Mouse (Mus musculus) MEL (cell line): ENCODE measurements at regions not wholly inside any gene's neighbourhood (a gene's known extent, or its start where the extent isn't known, plus 50 kb on each side); places are given as distances from the start of the nearest gene placed in this dataset.

Source experiments
- BHLHE40 ChIP-seq: IDR thresholded peaks from 2 replicates; pipeline ENCODE4 v1.6.1; 2012; ENCODE audit warnings: low read depth, mild to moderate bottlenecking, inconsistent platforms, low read length, improper control_type of control experiment, borderline replicate concordance
- MXI1 ChIP-seq: IDR thresholded peaks from 2 replicates; pipeline ENCODE4 v1.6.1; 2011; ENCODE audit warnings: mild to moderate bottlenecking, low read depth, low read length, improper control_type of control experiment
- MYC ChIP-seq: IDR thresholded peaks from 2 replicates; pipeline ENCODE4 v1.6.1; 2011; ENCODE audit warnings: low read depth, mild to moderate bottlenecking, low read length, improper control_type of control experiment, moderate library complexity

DNA sequence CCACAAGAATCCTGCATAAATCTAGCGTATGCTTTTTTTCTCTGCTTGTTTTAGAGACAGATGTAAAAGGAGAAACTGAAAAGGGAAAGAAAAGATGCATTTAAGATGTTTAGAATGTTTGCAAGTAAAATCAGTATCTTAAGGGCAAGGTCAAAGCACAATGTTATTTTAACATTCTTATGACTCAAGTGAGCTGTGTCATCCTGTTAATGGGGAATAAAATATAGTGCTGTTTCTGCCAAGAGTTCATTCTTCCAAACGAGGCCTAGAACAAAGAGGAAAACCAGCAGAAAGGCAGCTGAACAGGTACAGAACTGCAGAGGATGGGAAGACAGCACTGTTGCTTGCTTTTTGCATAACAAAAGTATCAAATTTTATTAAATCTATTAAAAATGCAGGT is 156.7 kb upstream of the Tmtc1 start:
- TF ChIP-seq MYC = no peak
- TF ChIP-seq BHLHE40 = no peak
- no peak for TF ChIP-seq MXI1
